Mouse (Mus musculus): ENCODE results near the gene Fam76a. TPM values are rescaled to one million over a fixed set of nuclear protein-coding genes. Genes with fewer than 3 reads are reported as not detected.
A peak's percentile ranks its signal among the peaks of the same experiment; 100 is the strongest.

Fam76a gene
- polyA plus RNA-seq, 1 experiment from 2014 or later = 47.7 TPM

- no peak overlapping the region for H3K4me3 ChIP-seq
- H3K36me3 ChIP-seq = no peaks in the 10 kb centered on the region
- H3K9ac ChIP-seq = no peak overlapping the region
- peak overlapping the region; percentile 14; the same call in 1 of the 2 replicates for H3K4me2 ChIP-seq
- peak overlapping the region; percentile 80 for H3K27ac ChIP-seq
- peaks cover 28% of the 10 kb centered on the region for H3K4me1 ChIP-seq
- no peaks in the 10 kb centered on the region for H3K9me3 ChIP-seq
- no peak for ATAC-seq (ENCODE audit: insufficient number of reproducible peaks, insufficient read depth, low FRiP score, low TSS enrichment, low read depth)
- no peaks in the 10 kb centered on the region for H3K27me3 ChIP-seq
- WGBS = 8% methylated on average over 10 of the region's 10 CpGs
Observed at GRCm38 (mm10) chr4:132958741-132959678, 36.7 kb upstream of the Fam76a start.

- Histone ChIP-seq H3K4me2 (no peak overlapping the region), H3K9me3 (no peaks in the 10 kb centered on the region), H3K27ac (no peak overlapping the region), H3K4me1 (peaks cover 26% of the 10 kb centered on the region), H3K4me3 (no peak overlapping the region), H3K9ac (no peak overlapping the region), H3K36me3 (no peaks in the 10 kb centered on the region), H3K27me3 (no peaks in the 10 kb centered on the region)
- ATAC-seq (ENCODE audit: insufficient number of reproducible peaks, insufficient read depth, low FRiP score, low TSS enrichment, low read depth) = no peak
- 43% methylated on average over 2 of the region's 2 CpGs for WGBS
Observed at GRCm38 (mm10) chr4:132955395-132955791, 33.0 kb upstream of the Fam76a start.

GRCm38 (mm10) chr4:132954530-132955394, 32.4 kb upstream of the Fam76a start:
- no peak overlapping the region for H3K4me2 ChIP-seq
- 60% methylated on average over 7 of the region's 7 CpGs for WGBS
- no peak overlapping the region for H3K27ac ChIP-seq
- H3K4me1 ChIP-seq = peaks cover 26% of the 10 kb centered on the region
- no peaks in the 10 kb centered on the region for H3K36me3 ChIP-seq
- no peak overlapping the region for H3K4me3 ChIP-seq
- no peak overlapping the region for H3K9ac ChIP-seq
- ATAC-seq (ENCODE audit: insufficient number of reproducible peaks, insufficient read depth, low FRiP score, low TSS enrichment, low read depth) = no peak
- H3K9me3 ChIP-seq = no peaks in the 10 kb centered on the region
- H3K27me3 ChIP-seq = no peaks in the 10 kb centered on the region

GRCm38 (mm10) chr4:132950999-132951398, 28.6 kb upstream of the Fam76a start:
- no peaks in the 10 kb centered on the region for H3K36me3 ChIP-seq
- WGBS = 45% methylated on average over 2 of the region's 2 CpGs
- no peak overlapping the region for H3K9ac ChIP-seq
- no peaks in the 10 kb centered on the region for H3K27me3 ChIP-seq
- H3K4me3 ChIP-seq = no peak overlapping the region
- no peak overlapping the region for H3K4me2 ChIP-seq
- H3K27ac ChIP-seq = no peak overlapping the region
- no peaks in the 10 kb centered on the region for H3K9me3 ChIP-seq
- no peak for ATAC-seq (ENCODE audit: insufficient number of reproducible peaks, insufficient read depth, low FRiP score, low TSS enrichment, low read depth)
- peaks cover 24% of the 10 kb centered on the region for H3K4me1 ChIP-seq

- H3K4me2 ChIP-seq = peak overlapping the region; percentile 46
- WGBS = 20% methylated on average over 24 of the region's 24 CpGs
- H3K27ac ChIP-seq = no peak overlapping the region
- H3K4me1 ChIP-seq = peaks cover 33% of the 10 kb centered on the region
- H3K9me3 ChIP-seq = no peaks in the 10 kb centered on the region
- peak overlapping the region; percentile 28 for H3K4me3 ChIP-seq
- H3K9ac ChIP-seq = peak overlapping the region; percentile 40; the same call in 1 of the 2 replicates
- H3K36me3 ChIP-seq = no peaks in the 10 kb centered on the region
- no peaks in the 10 kb centered on the region for H3K27me3 ChIP-seq
- ATAC-seq (ENCODE audit: insufficient number of reproducible peaks, insufficient read depth, low FRiP score, low TSS enrichment, low read depth) = no peak
Observed at GRCm38 (mm10) chr4:132949882-132950532, 27.6 kb upstream of the Fam76a start.

GRCm38 (mm10) chr4:132946047-132947001, 24.0 kb upstream of the Fam76a start:
- peaks cover 33% of the 10 kb centered on the region for H3K4me1 ChIP-seq
- H3K27me3 ChIP-seq = no peaks in the 10 kb centered on the region
- peak overlapping the region; percentile 63 for H3K9ac ChIP-seq
- ATAC-seq (ENCODE audit: insufficient number of reproducible peaks, insufficient read depth, low FRiP score, low TSS enrichment, low read depth) = 0 out of 2 replicates have a peak, but pooled peaks have one; percentile 18
- H3K4me3 ChIP-seq = peak overlapping the region; percentile 20; the same call in 1 of the 2 replicates
- H3K9me3 ChIP-seq = no peaks in the 10 kb centered on the region
- no peaks in the 10 kb centered on the region for H3K36me3 ChIP-seq
- WGBS = 13% methylated on average over 27 of the region's 27 CpGs
- peak overlapping the region; percentile 56 for H3K4me2 ChIP-seq
- peak overlapping the region; percentile 82 for H3K27ac ChIP-seq

GRCm38 (mm10) chr4:132945261-132946046, 23.1 kb upstream of the Fam76a start:
- H3K36me3 ChIP-seq = no peaks in the 10 kb centered on the region
- H3K4me1 ChIP-seq = peaks cover 28% of the 10 kb centered on the region
- H3K9ac ChIP-seq = peak overlapping the region; percentile 63
- H3K27ac ChIP-seq = peak overlapping the region; percentile 82
- 5% methylated on average over 15 of the region's 15 CpGs for WGBS
- H3K4me3 ChIP-seq = peak overlapping the region; percentile 20; the same call in 1 of the 2 replicates
- H3K9me3 ChIP-seq = no peaks in the 10 kb centered on the region
- peak overlapping the region; percentile 56 for H3K4me2 ChIP-seq
- ATAC-seq (ENCODE audit: insufficient number of reproducible peaks, insufficient read depth, low FRiP score, low TSS enrichment, low read depth) = peak; percentile 63
- no peaks in the 10 kb centered on the region for H3K27me3 ChIP-seq

- Histone ChIP-seq H3K4me1 (peaks cover 21% of the 10 kb centered on the region), H3K4me3 (no peak overlapping the region), H3K9ac (0 out of 2 replicates have a peak overlapping the region, but pooled peaks have one; percentile 63), H3K9me3 (no peaks in the 10 kb centered on the region), H3K27ac (no peak overlapping the region), H3K4me2 (no peak overlapping the region), H3K27me3 (0 out of 2 replicates have a peak, but pooled peaks cover 3% of the 10 kb centered on the region), H3K36me3 (no peaks in the 10 kb centered on the region)
- no peak for ATAC-seq (ENCODE audit: insufficient number of reproducible peaks, insufficient read depth, low FRiP score, low TSS enrichment, low read depth)
- WGBS = 79% methylated on average over 4 of the region's 4 CpGs
Observed at GRCm38 (mm10) chr4:132944776-132945175, 22.4 kb upstream of the Fam76a start.

GRCm38 (mm10) chr4:132944106-132944505, 21.7 kb upstream of the Fam76a start:
- 0 out of 2 replicates have a peak, but pooled peaks cover 3% of the 10 kb centered on the region for H3K27me3 ChIP-seq
- 76% methylated on average over 12 of the region's 12 CpGs for WGBS
- ATAC-seq (ENCODE audit: insufficient number of reproducible peaks, insufficient read depth, low FRiP score, low TSS enrichment, low read depth) = no peak
- H3K9me3 ChIP-seq = no peaks in the 10 kb centered on the region
- H3K27ac ChIP-seq = no peak overlapping the region
- peaks cover 26% of the 10 kb centered on the region for H3K4me1 ChIP-seq
- H3K4me2 ChIP-seq = no peak overlapping the region
- no peak overlapping the region for H3K9ac ChIP-seq
- no peaks in the 10 kb centered on the region for H3K36me3 ChIP-seq
- no peak overlapping the region for H3K4me3 ChIP-seq

GRCm38 (mm10) chr4:132943088-132943487, 20.7 kb upstream of the Fam76a start:
- Histone ChIP-seq H3K9ac (peak overlapping the region; percentile 11; the same call in 1 of the 2 replicates), H3K4me3 (no peak overlapping the region), H3K27ac (no peak overlapping the region), H3K4me1 (peaks cover 36% of the 10 kb centered on the region), H3K4me2 (no peak overlapping the region), H3K36me3 (no peaks in the 10 kb centered on the region), H3K27me3 (0 out of 2 replicates have a peak, but pooled peaks cover 3% of the 10 kb centered on the region), H3K9me3 (no peaks in the 10 kb centered on the region)
- ATAC-seq (ENCODE audit: insufficient number of reproducible peaks, insufficient read depth, low FRiP score, low TSS enrichment, low read depth) = no peak
- WGBS = 50% methylated on average over 8 of the region's 8 CpGs

Measured in embryonic facial prominence, embryonic 13.5 days (tissue).